Mouse (Mus musculus) adrenal gland, postnatal 10 days (tissue): ENCODE measurements around the gene Sec14l3. TPM values are rescaled to one million over a fixed set of nuclear protein-coding genes. Genes with fewer than 3 reads are reported as not detected.
"Not testable (repeated sequence)": the region's sequence is repeated elsewhere in the genome, so short reads cannot be mapped to it uniquely, and the experiment has no call there.

Experiments used
- DNase-seq: peaks from one replicate; pipeline ENCODE4 v3.0.0; 2021; ENCODE audit warnings: mixed read lengths
- long read RNA-seq, 2 experiments: library from polyadenylated mRNA; stranded (forward); transcript quantifications; one replicate each; pipeline ENCODE4 v2.0.0; 2021
- total RNA-seq, 2 experiments: library from RNA; stranded (reverse); gene quantifications; 2 replicates each; pipeline ENCODE4 v1.2.3; 2021

The Sec14l3 gene
- under 1 TPM; 0.27 to 0.36 TPM for total RNA-seq
- long read RNA-seq, experiment 1: 0 reads
- long read RNA-seq, experiment 2: 0 reads

DNA sequence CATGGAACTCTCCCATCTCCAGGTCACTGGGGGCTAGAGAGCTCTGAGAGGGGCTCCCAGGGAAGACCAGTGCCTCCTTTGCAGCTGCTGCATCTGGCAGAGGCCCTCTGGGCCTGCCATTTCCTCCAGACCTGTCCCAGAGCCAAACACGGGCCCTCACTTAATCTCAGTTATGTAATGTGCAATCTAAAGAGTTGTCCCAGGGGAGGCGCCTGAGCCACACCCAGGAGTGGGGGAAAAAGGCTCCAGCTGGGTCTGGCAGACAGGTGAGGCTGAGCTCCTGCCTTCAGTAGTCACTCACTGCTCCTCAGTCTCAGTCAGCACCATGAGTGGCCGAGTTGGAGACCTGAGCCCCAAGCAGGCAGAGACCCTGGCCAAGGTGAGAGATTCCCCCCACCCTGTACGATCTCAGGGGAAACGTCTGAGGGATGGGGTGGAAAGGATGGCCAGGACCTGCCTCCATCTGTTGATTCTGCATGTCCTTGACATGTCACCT is at the start of gene Sec14l3:
Sec14l3 (plus strand) TSS at position 215 of the 496 bp plus-strand sequence.
- no peak for DNase-seq

GRCm38 (mm10) chr11:4015796-4016195 is 48.8 kb upstream of the Sec14l3 start:
- not testable (repeated sequence) for DNase-seq

DNA sequence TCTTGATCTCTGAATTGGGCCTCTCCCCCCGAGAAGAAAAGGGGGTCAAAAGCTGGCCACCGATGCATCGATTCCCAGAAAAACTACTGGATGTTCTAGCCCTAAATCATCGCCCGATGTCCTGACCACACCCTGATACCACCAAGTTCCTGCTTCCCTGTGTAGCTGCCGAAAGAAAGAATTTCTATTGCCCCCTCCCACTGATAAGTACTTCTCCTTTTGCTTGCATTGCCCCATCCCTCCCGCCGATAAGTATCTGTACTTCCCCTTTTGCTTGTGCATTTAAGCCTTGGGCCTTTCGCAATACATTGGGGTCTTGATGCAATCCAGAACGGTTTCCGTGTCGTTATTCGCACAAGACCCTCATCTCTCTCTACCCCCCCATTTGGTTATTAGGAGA is 42.5 kb upstream of the Sec14l3 start:
- not testable (repeated sequence) for DNase-seq

DNA sequence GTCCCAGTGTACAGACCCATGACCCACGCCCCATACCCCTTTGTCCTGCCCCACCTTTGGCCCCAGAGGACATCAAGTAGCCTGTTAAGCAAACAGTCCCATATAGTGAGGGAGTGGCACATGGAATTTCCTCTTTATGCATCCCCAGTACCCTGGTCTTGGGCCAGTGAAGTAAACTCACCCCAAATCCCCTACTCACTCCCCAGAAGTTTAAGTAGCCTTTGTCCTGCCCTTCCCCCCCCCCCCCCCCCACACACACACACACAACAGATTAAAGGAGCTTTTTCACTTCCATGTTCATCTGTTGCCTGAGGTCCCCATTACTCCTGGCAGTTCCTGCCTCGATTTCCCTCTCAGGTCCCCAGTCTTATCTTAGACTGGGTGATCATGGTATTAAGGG is 41.3 kb upstream of the Sec14l3 start:
- no peak for DNase-seq

- DNase-seq: no peak
Observed at GRCm38 (mm10) chr11:4027066-4027465, 37.6 kb upstream of the Sec14l3 start.

GRCm38 (mm10) chr11:4027561-4028334 is 36.9 kb upstream of the Sec14l3 start:
- DNase-seq: no peak

DNA sequence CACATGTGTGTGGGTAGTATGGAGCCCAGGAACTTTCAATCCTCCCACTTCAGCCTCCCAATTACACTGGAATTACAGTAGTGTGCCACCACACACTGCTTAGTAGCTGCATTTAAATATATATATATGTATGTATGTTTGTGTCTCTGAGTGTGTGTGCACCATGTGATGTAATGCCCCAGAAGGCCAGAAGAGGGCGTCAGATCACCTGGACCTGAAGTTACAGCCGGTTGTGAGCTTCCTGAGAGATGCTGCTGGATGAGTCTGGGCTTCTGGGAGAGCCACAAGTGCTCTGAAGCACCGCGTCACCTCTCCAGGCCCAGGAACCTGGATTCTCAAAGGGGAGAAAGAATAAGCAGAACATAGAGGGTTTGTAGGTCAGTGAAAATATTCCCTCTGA is 35.3 kb upstream of the Sec14l3 start:
- DNase-seq: no peak

- DNase-seq: peak; percentile 66
Observed at GRCm38 (mm10) chr11:4031126-4031941, 33.3 kb upstream of the Sec14l3 start, which contains the start of gene Sec14l4. TSS of gene Sec14l4 (plus strand) at chr11:4031462.

DNA sequence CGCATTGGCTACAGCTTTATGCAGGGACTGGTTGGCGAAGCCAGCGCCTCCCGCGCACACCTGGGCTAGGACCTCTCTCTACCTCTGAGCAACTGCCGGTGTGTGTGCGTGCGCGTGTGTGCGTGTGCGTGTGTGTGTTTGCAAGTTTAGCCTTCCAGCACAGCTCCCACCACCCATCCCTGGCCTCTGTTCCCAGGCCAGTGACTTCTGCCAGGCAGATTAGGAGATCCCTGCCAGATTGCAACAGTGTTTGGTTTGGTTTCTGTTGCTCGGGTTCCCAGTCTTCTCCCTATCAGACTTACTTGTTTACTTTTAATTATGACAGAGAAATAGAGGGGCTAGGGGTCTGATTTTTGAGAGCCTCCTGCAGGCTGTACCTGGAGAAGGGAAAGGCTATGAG is 32.7 kb upstream of the Sec14l3 start:
- DNase-seq: peak; percentile 58

- no peak for DNase-seq
Observed at GRCm38 (mm10) chr11:4033471-4033870, 31.2 kb upstream of the Sec14l3 start.

GRCm38 (mm10) chr11:4034169-4034568 is 30.5 kb upstream of the Sec14l3 start:
- no peak for DNase-seq

DNA sequence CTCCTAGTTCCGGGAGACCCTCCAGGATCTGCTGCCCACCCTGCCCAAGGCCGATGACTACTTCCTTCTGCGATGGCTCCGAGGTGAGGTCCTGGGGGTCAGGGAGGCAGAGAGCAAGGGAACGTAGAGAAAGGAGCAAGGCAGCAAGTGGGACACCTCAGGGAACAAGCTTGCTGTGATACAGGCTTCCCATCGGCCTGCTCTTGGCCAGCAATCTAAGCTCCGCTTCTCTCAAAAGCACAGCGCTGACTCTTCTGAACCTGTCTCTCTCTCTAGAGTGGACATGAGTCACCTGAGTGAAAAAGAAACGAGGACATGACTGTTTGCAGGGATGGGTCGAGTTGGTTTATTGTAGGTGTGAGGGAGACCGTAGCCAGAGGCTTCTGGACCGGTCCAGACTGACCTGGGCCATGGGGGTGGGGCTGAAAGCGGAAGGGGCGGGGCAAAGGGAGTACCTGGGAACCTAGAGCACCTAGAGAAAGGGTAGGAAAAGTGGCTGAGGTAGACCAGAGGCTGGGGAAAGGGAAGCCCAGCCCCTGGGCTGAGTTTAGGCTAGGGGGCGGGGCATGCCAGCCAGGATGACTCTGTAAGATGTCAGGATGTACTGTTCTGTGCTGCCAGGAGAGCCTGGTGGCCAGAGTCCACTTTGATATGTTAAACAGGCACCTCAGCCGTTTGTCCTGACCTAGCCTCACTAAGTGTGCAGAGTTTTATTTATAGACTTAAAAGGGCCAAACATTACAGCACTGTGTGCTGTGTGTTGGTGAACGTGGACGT is 29.3 kb upstream of the Sec14l3 start:
- DNase-seq: no peak

DNA sequence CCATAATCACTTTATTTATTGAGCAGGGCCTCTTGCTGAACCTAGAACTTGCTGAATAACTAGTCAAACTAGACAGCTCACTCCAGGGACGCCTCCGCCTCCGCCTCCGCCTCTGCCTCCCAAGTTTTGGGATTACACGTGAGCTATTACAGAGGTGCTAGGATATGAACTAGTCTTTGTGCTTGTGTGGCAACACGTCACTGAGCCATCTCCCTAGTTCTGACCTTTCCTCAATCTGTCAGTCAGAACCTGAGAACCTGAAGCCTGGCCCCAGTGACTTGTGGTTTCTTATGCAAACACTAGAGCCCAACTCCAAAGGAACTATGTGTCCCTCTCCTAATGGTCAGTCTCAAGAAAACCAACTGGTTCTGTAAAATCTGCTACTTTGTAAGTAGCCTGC is 28.7 kb upstream of the Sec14l3 start:
- no peak for DNase-seq

GRCm38 (mm10) chr11:4036365-4037084 is 28.1 kb upstream of the Sec14l3 start:
- DNase-seq: no peak

GRCm38 (mm10) chr11:4039951-4040350 is 24.7 kb upstream of the Sec14l3 start:
- DNase-seq: no peak

DNA sequence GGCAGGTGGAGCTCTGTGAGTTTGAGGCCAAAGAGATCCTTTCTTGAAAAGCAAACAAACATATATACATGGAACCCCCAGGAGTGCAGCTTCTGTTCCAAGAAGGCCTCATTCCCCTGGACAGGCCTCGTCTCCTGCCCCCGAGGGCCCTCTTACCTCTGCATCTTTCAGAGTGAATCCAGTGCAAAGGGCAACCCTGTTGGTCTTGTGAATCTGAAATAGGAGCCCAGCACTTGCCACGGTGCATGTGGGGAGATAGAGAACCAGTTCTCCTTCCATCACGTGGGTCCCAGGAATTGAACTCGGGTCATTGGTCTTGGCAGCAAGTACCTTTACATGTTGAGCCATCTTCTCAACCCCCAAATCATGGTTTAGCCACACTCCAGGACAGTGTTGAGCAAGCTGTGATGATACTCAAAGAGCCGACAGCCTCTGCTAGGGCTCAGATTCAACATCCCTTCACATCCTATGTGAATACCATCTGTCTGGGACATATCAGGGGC is 23.5 kb upstream of the Sec14l3 start:
- DNase-seq: no peak

- no peak for DNase-seq
Observed at GRCm38 (mm10) chr11:4043081-4043480, 21.6 kb upstream of the Sec14l3 start.

DNA sequence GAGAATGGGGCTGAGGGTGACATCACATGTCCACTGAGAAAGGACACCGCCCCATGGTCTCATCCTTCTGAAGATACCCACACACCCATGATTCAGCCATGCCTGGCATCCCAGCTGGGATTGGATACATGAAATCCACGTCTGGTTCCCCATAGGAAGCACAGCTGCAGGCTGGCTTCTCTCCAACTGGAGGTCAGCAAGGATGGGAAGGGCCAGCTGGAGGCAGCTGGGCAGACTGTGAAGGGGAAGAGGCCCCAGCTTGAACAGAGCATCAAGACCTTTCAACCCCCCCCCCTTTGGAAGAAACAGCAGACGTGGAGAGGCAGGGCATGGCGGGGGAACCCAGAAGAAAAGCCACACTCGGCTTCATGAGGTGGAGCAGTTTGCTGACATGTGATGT is 18.1 kb upstream of the Sec14l3 start:
- DNase-seq: no peak

- no peak for DNase-seq
Observed at GRCm38 (mm10) chr11:4047766-4048165, 16.9 kb upstream of the Sec14l3 start.

DNA sequence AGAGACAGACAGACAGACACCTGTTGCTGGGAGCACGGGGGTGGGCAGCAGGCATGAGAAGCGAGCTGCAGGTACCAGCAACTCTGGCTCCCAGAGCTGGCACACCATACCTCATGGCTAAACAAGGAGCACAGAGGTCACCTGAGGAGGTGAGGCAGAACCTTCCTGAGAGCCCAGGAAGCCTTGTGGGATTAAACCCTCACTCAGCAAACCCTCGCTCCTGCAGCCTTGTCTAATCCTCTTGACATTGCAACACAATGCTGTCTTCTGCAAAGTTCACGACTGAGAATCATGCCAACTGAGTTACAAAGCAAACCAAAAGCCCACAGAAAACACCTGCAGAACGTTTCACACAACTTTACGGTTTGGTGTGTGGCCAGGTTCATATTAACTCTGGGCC is 16.2 kb upstream of the Sec14l3 start:
- no peak for DNase-seq

DNA sequence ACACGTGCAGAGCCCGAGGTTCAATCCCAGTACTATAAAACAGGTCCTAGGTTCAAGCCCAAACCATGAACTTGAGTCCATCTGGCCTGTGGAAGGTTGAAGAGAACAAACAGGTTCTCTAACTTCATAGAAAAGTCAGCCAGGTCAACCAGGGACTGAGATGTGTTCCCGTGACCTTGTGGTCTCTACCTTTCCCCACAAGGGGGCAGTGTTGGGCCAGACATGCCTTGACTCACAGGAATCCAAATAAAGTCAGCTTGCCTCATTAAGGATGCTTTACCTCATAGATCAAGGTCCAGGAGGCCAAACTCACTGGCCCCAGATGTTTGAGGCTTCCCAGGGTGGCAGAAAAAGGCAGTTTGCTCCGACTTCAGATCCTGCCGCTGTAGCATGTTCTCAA is 11.1 kb upstream of the Sec14l3 start:
- peak; percentile 86 for DNase-seq
